Mouse (Mus musculus): ENCODE results near the gene Foxo3.
A peak's percentile ranks its signal among the peaks of the same experiment; 100 is the strongest.

GRCm38 (mm10) chr10:42274712-42275400 is 1.7 kb downstream of the Foxo3 start:
- TF ChIP-seq CTCF (IDR thresholded peaks at IDR 0.05; ENCODE audit: borderline replicate concordance, insufficient read depth, low read length): no peak
- peak; percentile 47 for TF ChIP-seq POLR2A (IDR thresholded peaks at IDR 0.05; ENCODE audit: low read depth, low read length)

All from embryonic fibroblast, embryonic 13.5 days (primary cell).